Mouse (Mus musculus) CH12.LX (cell line): ENCODE data around the gene Themis3.

Experiments used
- CTCF ChIP-seq, 2 experiments: IDR thresholded peaks in 1 of 2; conservative IDR thresholded peaks in 1 of 2; 2 replicates each; pipeline ENCODE4 v1.5.1; 2011 to 2012; ENCODE audit warnings: low read depth in 2 of 2, low read length in 2 of 2, improper control_type of control experiment in 1 of 2, inconsistent platforms in 1 of 2, mild to moderate bottlenecking in 1 of 2, moderate library complexity in 1 of 2
- NELFE ChIP-seq: IDR thresholded peaks from 2 replicates; pipeline ENCODE4 v1.6.1; 2011; ENCODE audit warnings: low read depth, low read length, improper control_type of control experiment
- POLR2A ChIP-seq: IDR thresholded peaks from 2 replicates; pipeline ENCODE4 v1.6.1; 2011; ENCODE audit warnings: low read depth, mild to moderate bottlenecking, improper control_type of control experiment, low read length
- SIN3A ChIP-seq: IDR thresholded peaks from 2 replicates; pipeline ENCODE4 v1.6.1; 2012; ENCODE audit warnings: low read length, improper control_type of control experiment, inconsistent platforms
- ZNF384 ChIP-seq: IDR thresholded peaks from 2 replicates; pipeline ENCODE4 v1.6.1; 2012; ENCODE audit warnings: low read depth, low read length, improper control_type of control experiment, inconsistent platforms

- TF ChIP-seq CTCF (conservative IDR thresholded peaks at IDR 0.05 in 1 of 2, IDR thresholded peaks at IDR 0.05 in 1 of 2; ENCODE audit: low read depth in 2 of 2, low read length in 2 of 2) = no peak
- no peak for TF ChIP-seq SIN3A
- TF ChIP-seq NELFE = no peak
- TF ChIP-seq ZNF384 = no peak
- TF ChIP-seq POLR2A = no peak
These were observed 15.6 kb upstream of the Themis3 start for GRCm38 (mm10) chr17:66610032-66610431.
